Mouse (Mus musculus) heart, postnatal 0 days (tissue): Measurements from ENCODE around the gene Fam57a.

Experiments
- CTCF ChIP-seq: IDR thresholded peaks from 2 replicates; pipeline ENCODE4 v1.5.1; 2016; ENCODE audit warnings: antibody characterized with exemption, control low read depth, low read depth
- EP300 ChIP-seq: IDR thresholded peaks from 2 replicates; pipeline ENCODE4 v1.6.1; 2016; ENCODE audit warnings: antibody characterized with exemption, low read depth

- no peak for TF ChIP-seq EP300
- TF ChIP-seq CTCF, result no peak
Observed at GRCm38 (mm10) chr11:76256129-76256528, 76.7 kb downstream of the Fam57a start.
